Mouse (Mus musculus) cerebellum, postnatal 10 days (tissue): ENCODE data around the gene Slc35c1.
A peak's percentile ranks its signal among the peaks of the same experiment; 100 is the strongest.

Source experiments
- DNase-seq, 2 experiments: peaks; one replicate each; pipeline ENCODE4 v3.0.0; 2021; ENCODE audit warnings: mixed read lengths in 2 of 2

Slc35c1 gene

GRCm38 (mm10) chr2:92475711-92476110, 15.4 kb upstream of the Slc35c1 start:
- DNase-seq: no peak

GRCm38 (mm10) chr2:92474920-92475319, 14.6 kb upstream of the Slc35c1 start:
- no peak for DNase-seq

GRCm38 (mm10) chr2:92471886-92472670, 11.7 kb upstream of the Slc35c1 start:
- DNase-seq: no peak

DNA sequence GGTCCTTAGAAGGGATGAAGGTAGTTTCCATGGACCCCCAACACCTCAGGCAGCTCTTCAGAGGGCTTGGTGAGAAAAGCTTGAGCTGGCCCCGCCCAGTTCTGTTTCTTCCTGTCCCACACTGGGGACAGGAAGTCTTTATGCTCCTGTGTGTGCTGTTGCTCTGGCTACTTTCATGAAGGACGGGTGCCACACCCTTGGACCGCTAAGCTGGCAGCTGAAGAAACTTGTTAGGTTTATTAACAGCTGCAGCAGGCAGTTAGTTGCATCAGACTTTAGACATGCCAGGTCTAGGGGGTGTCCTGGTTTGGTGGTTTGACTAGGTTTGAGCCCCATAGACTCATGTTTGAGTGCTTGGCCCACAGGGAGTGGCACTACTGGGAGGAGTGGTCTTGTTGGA, 4.4 kb upstream of the Slc35c1 start:
- DNase-seq: no peak

DNA sequence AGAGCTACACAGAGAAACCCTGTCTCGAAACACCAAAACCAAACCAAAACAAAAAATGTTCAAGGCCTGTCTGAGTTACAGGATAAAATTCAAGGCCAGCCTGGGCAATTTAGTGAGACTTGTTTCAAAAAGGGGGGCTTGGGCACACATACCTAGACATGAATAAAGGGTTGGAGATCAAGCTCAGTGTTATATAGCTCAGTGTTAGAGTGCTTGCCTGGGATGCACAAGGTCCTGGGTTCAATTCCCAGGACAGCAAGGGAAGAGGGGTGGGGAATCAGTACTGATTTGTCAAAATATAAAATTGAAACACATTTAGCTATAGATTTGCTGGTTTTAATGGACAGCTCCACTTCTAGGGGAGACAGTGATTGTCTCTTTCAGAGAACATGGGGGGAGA, 877 bp upstream of the Slc35c1 start:
- no peak for DNase-seq

DNA sequence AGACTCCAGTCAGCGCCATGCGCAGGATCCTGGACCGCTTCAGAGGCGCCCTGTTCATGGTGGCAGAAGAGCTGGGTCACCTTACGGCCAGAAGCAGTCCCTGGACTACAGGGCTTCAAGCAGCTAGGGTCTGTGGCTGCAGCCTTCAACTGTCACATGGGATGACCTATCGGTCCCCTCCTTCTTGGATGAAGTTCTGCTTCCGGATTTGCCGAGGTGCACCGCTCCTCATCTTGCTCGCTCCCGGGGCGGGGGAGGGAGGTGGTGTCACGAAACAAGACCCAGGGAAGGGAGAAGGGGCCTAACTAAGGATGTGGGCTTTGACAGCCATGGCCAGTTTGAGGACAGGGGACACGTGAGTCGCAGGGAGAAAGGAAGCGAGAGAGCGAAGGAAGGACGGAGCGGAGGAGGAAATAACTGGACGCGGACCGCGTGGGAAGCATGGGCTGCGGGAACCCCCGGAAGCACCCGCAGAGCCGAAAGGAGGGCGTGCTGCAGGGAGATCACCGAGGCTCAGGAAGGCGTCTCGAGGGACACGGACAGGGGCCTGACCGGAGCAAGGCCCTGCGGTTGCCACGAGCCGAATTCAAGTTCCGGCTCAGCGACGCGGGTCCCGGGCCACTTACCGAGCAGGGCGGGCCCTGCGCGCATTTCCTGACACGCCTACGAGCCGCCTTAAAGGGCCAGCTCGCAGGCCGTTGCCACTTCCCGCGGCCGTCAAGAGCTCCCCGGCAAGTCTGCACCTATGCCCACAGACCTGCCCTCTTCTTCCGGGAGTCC, 1.0 kb downstream of the Slc35c1 start:
- peak; percentile 85 to 88 for DNase-seq

DNA sequence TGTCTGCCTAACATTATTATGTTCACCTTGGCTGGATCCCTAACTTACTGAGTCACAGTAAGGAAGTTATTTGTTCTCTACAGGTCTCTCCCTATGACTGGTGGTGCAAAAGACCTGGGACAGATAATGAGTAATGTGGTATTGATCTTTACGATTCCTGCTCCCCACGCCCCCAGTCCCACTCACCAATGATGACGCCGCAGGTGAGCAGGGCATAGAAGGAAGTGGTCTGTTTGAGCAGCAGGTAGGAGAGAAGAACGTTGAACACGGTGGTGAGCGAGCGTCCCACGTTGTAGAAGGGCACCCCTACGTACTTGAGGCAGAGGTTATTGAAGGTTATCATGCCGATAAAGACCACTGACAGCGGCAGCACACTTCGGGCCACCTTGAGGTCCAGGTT, 1.9 kb downstream of the Slc35c1 start:
- DNase-seq: no peak

DNA sequence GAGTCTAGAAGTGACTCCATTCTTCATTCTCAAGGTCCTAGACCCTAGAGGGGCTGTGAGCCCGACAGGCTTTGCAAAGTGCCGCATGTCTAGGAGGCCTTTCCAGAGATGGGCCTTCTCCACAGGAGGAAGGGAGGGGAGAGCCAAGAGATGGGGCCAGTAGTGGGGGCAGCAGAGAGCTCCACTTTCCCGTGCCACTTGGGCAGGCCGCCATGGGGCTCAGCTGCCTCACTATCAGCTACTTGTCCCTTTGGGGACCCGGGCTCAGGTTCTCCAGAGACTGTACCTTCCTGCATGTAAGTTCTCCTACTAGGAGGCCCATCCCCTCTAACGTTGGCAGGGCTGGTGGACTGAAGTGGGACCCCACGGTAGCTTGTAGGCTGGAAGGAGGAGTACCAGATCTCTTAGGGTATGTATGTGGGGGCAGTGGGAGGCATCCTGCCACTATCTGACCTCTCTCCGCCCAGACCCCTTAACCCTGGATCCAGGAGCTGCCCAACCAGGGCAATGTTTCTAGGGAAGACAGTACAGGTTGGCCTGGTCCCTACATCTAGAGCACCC, 3.3 kb downstream of the Slc35c1 start:
- peak; percentile 58 to 66 for DNase-seq

DNA sequence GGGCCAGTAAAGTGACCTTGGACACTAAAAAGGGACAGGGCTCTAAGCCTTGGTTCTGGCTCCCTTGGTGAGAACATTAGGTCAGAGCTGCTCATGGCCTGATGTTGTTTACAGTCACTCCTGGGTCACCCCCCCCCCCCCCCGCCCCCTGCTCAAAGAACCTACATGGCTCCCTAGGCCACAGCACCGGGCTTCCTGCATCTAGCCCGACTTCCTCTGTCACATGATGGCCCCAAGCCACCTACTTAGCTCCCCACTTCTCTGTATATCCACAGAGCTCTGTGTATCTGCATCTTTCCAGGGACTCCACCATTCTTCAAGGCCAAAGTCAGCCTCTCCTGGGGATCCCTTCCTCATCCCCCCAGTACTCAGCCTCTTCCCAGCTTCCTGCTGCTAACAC, 4.6 kb downstream of the Slc35c1 start:
- DNase-seq: no peak

DNA sequence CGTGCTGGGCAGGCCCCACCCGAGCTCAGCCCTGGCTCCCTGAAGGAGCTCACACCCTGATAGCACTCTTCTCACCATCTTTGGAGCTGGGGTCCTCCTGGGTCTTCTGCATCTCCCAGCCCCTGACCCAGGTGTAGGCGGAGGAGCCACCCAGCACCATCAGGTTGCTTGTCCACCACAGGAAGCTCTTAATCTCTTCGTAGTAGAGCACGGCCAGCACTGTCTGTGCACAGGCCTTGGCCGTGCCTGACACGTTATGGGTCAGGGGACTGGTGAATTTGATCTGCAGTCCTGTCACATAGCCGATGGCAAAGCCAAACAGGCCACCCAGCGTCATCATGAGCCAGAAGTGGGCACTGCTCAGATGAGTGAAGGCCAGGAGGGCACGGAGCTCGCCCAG, 6.2 kb downstream of the Slc35c1 start:
- DNase-seq: no peak

- no peak for DNase-seq
Observed at GRCm38 (mm10) chr2:92451126-92451525, 9.2 kb downstream of the Slc35c1 start.

- DNase-seq: peak in 1 of 2 experiments; percentile 24
Observed at GRCm38 (mm10) chr2:92447121-92447740, 13.1 kb downstream of the Slc35c1 start.

- DNase-seq: peak; percentile 66 to 68
Observed at GRCm38 (mm10) chr2:92446656-92447055, 13.7 kb downstream of the Slc35c1 start.

GRCm38 (mm10) chr2:92445890-92446289, 14.4 kb downstream of the Slc35c1 start:
- DNase-seq: no peak

DNA sequence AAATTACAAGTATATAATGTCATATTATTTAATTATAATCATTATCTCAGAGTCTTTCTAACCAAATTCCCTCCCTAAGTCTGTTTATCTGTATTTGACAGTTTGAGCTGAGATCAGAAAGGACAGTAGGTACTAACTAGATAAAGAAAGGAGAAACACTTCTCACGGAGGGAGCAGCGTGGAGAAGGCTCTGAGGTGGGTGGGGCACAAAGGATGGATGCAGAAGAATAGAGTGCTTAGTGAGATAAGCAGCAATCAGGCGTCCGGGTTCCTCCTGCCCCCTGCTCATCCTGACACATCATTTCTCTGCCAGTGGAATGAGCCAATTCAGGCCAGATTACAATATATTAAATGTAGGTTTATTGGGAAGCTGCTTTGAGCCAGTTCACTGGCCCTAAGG, 16.0 kb downstream of the Slc35c1 start:
- DNase-seq: no peak

DNA sequence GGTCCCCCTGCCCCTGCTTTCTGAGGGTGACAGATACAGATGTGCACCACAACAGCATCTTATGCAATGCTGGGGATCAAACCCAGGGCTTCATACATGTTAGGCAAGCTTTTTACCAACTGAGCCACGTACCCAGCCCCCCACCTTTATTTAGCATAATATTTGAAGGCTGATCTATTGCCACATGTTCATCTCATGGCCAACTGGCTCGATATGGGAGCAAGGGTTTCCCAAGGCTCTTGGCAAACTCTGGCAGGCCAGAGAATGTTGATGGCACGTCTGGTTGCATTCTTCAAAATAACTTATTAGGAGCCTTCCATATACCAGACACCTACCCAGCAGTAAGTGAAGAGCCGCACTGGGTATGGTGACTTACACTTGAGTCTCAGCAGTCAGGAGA, 17.0 kb downstream of the Slc35c1 start:
- DNase-seq: no peak

- no peak for DNase-seq
Observed at GRCm38 (mm10) chr2:92442419-92443001, 17.8 kb downstream of the Slc35c1 start.

- no peak for DNase-seq
Observed at GRCm38 (mm10) chr2:92440432-92440831, 19.9 kb downstream of the Slc35c1 start.

DNA sequence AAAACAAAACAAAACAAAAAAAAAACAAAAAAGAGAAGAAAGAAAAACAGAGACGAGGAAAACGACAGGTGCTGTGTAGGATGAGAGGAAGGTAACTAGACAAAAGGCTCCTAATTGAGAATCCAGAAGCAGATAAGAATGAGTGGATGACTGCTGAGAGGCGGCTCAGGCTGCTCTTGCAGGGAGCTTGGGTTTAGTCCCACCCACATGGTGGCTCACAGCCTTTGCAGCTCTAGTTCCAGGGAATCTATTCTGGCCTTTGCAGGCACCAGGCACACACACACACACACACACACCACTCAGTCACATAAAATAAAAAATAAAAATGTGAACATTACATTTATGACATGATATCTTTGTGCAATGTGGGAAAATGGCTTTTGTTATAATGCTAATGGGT, 21.8 kb downstream of the Slc35c1 start:
- DNase-seq: no peak

GRCm38 (mm10) chr2:92437875-92438274, 22.5 kb downstream of the Slc35c1 start:
- peak; percentile 92 to 94 for DNase-seq

DNA sequence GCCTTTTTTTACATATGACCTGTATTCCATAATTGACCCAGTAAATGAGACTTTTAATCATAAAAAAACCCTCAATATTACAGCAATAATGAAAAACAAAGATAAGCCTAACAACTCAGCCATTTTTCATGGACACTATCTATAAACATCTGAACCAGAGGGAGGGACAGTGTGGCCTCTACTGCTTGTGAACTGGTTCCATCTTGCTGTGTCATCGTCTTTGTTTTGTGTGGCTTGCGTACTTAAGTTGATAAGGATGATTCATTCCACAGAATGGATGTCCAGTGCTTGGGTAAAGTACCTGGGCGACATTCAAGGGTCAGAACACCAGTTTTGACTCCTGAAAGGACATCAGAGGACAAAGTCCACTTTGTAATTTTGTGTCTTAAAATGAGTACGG, 23.0 kb downstream of the Slc35c1 start:
- no peak for DNase-seq

- no peak for DNase-seq
Observed at GRCm38 (mm10) chr2:92435023-92435422, 25.3 kb downstream of the Slc35c1 start.

GRCm38 (mm10) chr2:92434375-92434745, 26.0 kb downstream of the Slc35c1 start:
- no peak for DNase-seq
